Mouse (Mus musculus) erythroid progenitor cell, adult 5-6 weeks (primary cell): ENCODE measurements around the gene Barhl2. TPM values are rescaled to one million over a fixed set of nuclear protein-coding genes. Genes with fewer than 3 reads are reported as not detected.

ENCODE experiments used
- ATAC-seq: replicated peaks from 2 replicates; pipeline ENCODE4 v1.8.0; 2016; ENCODE audit warnings: moderate number of reproducible peaks, mild to moderate bottlenecking, moderate TSS enrichment, inconsistent platforms; ENCODE audit not compliant: poor library complexity, low FRiP score, severe bottlenecking
- total RNA-seq, 2 experiments: library from RNA; stranded (forward) in 1 of 2; stranded (reverse) in 1 of 2; fragments of 150-400 nt in 1 of 2; fragments of 186-747, 209-891 nt in 1 of 2; gene quantifications; 2 replicates each; pipeline versions ENCODE4 v1.2.3 to v1.2.4; 2015 to 2017; ENCODE audit warnings: low replicate concordance in 2 of 2

Barhl2 gene
- not detected in 2 replicates for total RNA-seq (2015; ENCODE audit: low replicate concordance)
- total RNA-seq (2017; ENCODE audit: low replicate concordance): not detected in 2 replicates

GRCm38 (mm10) chr5:106457986-106458476 lies at the start of gene Barhl2:
Barhl2 (minus strand) TSS chr5:106458166.
- ATAC-seq: no peak

- no peak for ATAC-seq
Observed at GRCm38 (mm10) chr5:106506061-106506460, 48.1 kb upstream of the Barhl2 start.

GRCm38 (mm10) chr5:106502684-106503545 lies 44.9 kb upstream of the Barhl2 start:
- ATAC-seq: no peak

GRCm38 (mm10) chr5:106502271-106502670 lies 44.3 kb upstream of the Barhl2 start:
- ATAC-seq: no peak

DNA sequence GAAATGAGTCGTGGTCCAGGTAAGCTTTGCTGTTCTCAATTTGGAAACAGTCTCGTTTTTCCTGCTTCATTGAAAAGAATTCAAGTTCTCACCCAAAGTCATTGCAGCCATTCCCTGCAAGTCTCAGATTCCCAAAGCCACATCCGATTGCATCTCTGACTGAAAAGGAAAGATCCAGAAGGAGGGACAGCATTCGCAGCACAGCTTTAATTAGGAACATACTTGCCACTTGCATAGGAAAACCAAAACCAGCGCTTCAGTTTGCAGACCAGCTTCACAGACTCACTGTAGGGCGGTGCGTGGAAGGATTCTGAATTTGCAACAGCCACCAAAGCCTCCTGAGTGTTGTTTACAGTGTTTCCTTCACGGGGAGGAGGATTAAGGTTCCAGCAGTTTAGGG lies 33.8 kb upstream of the Barhl2 start:
- ATAC-seq: no peak

DNA sequence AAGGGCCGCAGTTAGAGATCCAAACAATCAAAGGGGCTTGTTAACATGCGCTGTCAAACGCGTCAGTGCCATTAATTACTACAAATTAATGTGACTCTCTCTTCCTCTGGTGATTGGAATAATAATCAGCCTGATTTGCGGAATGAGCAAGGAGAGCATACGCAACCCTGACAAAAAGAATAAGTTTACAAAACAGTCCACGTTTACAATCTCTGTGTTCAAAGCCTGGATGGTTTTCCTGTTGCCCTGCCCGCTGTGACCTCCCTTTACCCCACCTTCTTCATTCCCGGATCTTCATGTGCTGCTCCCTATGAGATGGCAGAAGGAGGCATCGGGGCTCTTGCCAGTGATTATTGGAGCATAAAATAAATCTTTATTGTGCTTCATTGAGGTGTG lies 14.1 kb upstream of the Barhl2 start:
- ATAC-seq: no peak

GRCm38 (mm10) chr5:106471235-106472104 lies 13.5 kb upstream of the Barhl2 start:
- ATAC-seq: no peak

GRCm38 (mm10) chr5:106465129-106465790 lies 7.3 kb upstream of the Barhl2 start:
- no peak for ATAC-seq

DNA sequence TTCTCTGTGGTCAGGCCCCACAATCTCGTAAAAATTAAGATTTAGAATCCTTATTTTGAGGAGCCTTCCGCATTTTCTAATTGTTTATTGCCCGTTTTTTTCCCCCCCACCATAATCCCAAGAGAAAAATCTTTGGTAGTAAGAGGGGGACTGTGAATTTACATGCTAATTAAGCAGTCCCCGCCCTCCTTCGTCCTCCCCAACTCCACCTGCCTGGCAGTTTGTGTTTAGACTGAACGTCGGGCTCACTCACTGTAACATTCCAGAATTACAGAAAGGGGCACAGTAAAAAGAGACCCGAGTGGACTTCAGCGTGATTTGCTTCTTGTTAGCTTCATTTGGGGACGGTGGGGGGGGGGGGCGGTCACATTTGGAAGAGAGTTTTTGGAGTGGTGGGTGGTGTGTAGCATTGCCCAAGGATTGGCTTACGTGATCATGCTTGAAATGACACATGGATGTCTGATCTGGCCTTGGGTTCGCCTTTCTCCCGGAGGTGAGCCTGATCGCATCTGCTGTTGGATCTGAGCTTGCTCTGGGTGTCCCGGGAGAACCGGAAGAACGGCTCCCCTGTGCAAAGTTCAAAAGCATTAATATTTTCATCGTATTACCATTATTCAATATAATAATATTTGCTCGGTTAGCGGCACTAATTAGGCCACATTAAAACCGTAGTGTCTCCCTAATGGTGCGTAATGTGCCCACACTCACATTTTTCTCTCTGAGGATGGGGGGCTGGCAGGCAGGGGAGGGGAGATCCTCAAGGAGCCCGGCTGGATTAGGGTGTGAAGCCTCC lies 6.6 kb upstream of the Barhl2 start:
- ATAC-seq: no peak

DNA sequence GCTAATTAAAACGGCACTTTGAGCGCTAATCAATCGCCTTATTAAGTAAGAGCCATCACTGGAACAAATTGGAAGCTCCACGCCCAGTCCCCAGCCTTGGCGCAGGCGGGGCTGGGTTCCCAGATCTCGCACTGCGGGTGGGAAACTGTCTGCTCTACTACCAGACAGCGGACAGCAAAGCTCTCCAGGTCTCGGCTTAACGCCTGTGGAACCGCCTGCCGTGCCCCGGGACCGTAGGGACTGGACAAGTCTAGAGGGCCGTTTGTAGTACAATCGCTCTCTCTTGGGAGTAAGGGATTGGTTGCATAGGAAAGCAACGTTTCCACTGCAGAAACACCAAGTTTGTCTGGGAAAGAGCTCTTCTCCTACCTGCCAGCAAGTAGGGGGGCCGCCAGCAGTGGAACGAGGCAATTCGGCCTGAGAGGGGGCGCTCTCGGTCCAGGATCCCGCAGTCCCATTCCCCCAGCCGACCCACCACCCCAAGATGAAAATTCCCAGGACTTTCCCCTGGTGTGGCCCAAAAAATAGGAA lies 5.8 kb upstream of the Barhl2 start:
- ATAC-seq: no peak

DNA sequence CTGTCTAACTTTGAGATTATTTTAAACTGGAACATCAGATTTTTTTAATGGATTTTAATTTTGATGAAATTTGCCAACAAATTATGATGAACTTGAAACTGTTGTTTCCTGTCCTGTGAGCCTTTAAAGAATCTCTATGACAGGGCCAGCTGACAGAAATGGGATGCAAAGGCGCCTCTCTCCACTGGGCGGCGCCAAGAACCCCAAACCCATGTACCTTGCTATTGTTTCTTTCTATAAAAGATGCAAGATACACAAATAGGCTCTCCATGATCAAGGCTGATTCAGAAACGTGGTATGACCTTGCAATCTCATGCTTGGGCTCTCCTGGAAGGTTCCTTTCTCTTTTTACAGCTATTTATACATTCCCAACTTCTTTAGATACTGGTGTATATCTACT lies 3.9 kb upstream of the Barhl2 start:
- no peak for ATAC-seq

DNA sequence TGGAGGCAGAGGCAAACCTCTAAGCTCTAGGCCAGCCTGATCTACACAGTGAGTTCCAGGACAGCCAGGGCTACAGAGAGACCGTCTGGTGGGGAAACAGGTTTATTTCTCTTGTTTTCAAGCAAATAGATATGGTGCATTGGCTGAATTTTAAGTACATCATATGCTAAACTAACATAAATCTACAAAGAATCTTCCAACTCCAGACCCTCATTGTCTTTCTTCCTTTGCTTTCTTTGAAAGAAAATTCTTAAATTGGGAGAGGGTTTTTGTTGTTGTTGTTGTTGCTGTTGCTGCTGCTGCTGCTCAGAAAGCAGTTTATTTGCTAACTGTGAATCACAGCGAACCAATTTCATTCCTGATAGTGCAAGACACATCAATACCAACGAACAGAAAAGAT lies 3.5 kb upstream of the Barhl2 start:
- ATAC-seq: no peak

GRCm38 (mm10) chr5:106460535-106460934 lies 2.6 kb upstream of the Barhl2 start:
- ATAC-seq: no peak

DNA sequence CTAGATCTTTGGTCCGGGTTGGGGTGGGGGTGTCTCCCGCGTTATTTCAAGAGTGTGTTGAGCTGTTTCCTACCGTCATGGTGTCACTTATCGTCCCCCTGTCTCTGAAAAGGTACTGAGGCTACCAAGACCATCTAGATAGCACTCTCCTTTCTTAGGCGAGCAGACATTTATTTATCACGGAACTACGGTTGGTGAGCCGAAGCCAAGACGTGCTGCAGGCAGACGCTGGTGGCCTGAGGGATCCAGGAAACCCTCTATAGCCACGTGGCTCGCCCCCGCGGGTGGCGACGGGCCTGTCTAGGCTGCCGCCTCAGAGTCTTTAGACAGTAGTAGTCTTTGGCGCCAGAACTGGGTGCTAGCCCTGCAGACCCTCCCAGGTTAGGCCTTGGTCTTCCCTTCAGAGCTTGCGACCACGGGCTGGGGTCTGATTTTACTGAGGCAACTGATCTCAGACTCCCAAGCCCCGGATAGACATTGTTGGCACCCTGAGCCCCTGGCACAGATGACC lies 2.1 kb upstream of the Barhl2 start:
- no peak for ATAC-seq

DNA sequence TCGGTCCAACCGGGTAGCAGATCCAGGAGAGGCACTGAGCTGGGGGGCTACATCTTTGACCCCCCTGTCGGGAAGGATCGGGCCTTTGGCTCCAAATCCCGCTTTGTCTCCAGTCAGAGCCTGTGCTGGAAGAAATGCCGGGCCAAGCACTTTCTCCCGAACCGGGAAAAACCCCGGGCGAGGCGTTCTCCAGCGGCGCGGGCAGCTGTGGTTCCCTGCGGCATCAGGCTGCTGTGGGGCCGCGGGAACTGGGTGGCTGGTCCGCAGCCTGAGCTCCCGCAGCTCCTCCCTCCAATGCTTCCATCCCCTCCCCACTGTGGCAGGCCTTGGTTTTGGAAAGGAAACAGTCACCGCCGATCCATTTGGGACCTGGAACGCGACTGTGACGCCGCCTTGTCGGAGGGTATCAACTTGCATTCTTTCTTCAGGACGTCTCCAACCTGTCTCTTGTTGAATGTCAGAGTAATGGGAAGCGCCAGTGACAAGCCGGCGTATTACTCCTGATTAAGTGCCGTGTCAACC lies 1.2 kb upstream of the Barhl2 start:
- no peak for ATAC-seq

DNA sequence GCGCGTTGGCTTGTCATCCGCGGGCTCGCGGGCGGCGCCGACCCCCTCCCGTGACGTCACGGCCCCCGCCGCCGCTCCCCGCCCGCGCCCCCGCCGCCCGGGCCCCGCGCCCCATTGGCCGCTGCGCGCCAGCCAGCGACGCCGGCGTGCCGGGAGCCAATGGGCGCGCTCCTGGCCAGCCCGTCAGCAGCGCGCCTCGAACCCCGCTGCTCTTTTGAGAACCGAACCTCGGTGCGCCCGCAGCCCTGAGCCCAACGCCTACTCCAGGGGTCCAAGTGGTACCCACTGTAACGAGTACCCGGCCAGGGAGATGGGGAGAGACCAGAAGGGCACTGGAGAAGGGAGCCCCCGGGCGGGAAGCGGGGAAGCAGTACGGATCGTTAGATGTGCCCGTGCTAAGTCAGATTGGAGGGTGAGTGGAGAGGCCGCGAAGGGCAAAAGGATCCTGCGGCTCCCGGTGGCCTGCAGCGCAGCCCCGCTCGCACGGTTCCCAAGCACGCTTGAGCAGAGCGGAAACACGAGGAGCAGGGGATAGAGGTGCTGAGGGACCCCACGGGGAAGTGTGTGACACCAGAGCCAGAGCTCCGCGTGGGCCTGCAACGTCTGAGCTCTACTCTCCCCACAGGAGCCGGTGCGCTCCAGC lies 632 bp upstream of the Barhl2 start:
- no peak for ATAC-seq

DNA sequence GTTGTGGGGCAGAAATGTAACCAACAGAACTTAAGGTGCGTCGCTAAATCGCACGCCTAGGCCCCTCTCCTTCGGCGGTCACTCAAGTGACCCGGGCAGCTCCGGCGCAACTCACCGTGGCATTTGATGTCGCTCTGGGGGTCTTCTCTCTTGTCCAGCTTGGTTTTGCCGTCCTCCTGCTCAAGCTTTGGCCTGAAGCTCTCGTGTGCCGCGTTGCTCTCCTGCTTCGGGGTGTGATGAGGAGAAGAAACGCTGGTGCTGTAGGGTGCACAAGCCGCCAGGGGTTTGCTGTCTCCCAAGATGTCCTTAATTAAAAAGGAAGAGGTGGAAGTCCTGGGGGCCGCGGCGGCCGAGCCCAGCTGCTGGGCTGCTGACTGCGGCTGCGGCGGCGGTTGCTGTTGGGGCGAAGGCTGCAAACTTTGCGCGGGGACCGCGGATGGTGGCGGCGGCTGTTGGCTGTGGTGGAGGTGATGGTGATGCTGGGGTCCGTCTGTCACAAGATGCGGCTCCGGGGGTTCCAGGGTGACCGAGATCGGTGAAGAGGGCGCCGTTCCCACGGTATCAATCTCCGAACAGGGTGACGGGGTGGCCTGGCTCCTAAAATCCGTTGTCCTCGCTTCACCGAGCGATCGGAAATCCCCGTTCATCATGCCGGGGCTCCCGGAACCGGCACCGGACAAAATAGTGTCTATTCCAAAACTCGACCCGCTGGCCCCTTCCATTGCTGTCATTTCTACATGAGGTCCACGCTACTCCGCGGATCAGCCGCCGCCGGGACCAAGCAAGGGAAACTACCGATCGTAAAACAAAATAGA lies 648 bp downstream of the Barhl2 start:
- no peak for ATAC-seq
